Mouse (Mus musculus): ENCODE measurements around the gene Icmt. TPM values are rescaled to one million over a fixed set of nuclear protein-coding genes. Genes with fewer than 3 reads are reported as not detected.

Gene Icmt
- polyA plus RNA-seq, 1 experiment from 2014 or later: 23.4 TPM

DNA sequence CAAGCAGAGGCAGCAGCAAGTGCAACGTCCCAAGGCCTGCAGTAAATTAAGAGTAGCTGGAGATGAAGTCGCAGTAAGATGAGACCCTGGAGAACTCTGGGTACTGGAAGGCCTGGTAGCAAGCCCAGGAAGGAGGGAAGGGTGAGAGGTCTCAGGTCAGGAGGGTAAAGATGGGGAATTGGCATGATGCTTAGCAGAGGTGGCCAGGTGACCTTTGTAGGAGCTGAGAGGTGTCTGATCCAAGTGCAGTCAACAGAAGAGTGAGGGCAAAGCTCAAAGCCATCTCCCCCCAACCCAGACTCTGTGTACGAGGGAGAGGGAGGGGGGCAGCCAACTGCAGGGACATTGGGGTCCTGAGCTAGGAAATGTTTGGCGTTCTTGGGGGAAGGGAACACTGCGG is 24.4 kb downstream of the Icmt start:
- no peak for ATAC-seq (replicated peaks; ENCODE audit: insufficient number of reproducible peaks, low FRiP score, low TSS enrichment, low read depth)
- no peak overlapping the region for H3K4me3 ChIP-seq (ENCODE audit: low read depth, low read length)

DNA sequence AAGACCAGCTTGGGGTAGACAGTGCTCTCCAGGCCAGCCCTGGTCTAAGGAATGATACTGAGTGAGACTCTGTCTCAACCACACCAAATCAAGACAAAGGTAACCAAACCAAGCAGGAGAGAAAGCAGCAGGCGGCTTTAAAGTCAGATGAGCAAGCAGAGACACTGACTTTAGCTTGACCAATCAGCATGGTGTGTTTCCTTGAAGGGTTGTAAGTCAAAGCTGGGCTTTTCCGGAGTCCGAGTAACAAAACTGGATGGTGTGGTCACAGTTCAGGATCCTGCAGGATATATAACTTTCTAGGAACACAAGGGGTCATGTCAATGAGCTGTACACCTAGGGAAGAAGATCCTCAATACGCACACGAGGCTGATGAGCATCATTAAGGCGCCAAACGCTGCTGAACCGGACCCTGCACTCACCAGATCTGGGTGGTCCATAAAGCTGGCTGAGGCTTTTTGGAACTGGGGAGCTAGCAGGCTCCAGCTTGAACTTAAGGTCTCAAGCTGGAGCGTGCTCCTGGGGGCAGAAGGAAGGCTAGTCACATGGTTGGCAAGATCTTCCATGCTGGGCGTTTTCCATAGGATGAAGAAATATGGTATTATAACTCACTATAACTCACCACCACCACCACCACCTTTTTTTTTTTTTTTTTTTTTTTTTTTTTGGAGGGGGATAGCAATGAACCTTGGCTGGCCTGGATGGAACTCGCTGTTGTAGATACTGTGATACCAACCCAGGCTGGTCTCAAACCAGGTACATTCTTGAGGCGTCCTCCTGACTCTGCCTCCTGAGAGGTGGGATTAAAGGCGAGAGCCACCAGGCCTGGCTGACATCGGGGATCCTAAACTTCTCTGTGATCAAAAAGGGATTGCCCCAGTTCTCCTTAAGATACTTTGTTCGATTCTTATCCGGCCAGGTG is 27.9 kb downstream of the Icmt start:
- peak overlapping the region; percentile 47 for H3K9ac ChIP-seq (replicated peaks; ENCODE audit: low read length)
- no peak overlapping the region for H3K27ac ChIP-seq (replicated peaks; ENCODE audit: low read depth, low read length)
- no peaks in the 10 kb centered on the region for H3K9me3 ChIP-seq (replicated peaks; ENCODE audit: control insufficient read depth, low read length)
- 56% methylated on average over 16 of the region's 16 CpGs for WGBS
- H3K4me3 ChIP-seq (ENCODE audit: low read depth, low read length): peak overlapping the region; percentile 99
- H3K4me1 ChIP-seq (ENCODE audit: control insufficient read depth, insufficient read depth, low read length): 0 out of 2 replicates have a peak, but pooled peaks cover 3% of the 10 kb centered on the region
- H3K36me3 ChIP-seq (replicated peaks; ENCODE audit: control insufficient read depth, insufficient read depth, low read depth, low read length): peaks cover 4% of the 10 kb centered on the region
- H3K27me3 ChIP-seq (ENCODE audit: control insufficient read depth, insufficient read depth, low read length): no peaks in the 10 kb centered on the region
- ATAC-seq (replicated peaks; ENCODE audit: insufficient number of reproducible peaks, low FRiP score, low TSS enrichment, low read depth): peak; percentile 17; the same call in 1 of the 2 replicates
- H3K4me2 ChIP-seq (ENCODE audit: low read depth, low read length): no peak overlapping the region
- no peak for DNase-seq (ENCODE audit: low spot score)

More for the DNA sequence above, 24.4 kb downstream of the Icmt start:
- Histone ChIP-seq H3K9ac (replicated peaks; ENCODE audit: low read length) (no peak overlapping the region), H3K27ac (replicated peaks; ENCODE audit: low read depth, low read length) (no peak overlapping the region), H3K4me2 (ENCODE audit: low read depth, low read length) (no peak overlapping the region), H3K4me1 (ENCODE audit: control insufficient read depth, insufficient read depth, low read length) (no peaks in the 10 kb centered on the region), H3K9me3 (replicated peaks; ENCODE audit: control insufficient read depth, low read length) (no peaks in the 10 kb centered on the region), H3K36me3 (replicated peaks; ENCODE audit: control insufficient read depth, insufficient read depth, low read depth, low read length) (no peaks in the 10 kb centered on the region), H3K27me3 (ENCODE audit: control insufficient read depth, insufficient read depth, low read length) (peaks cover 16% of the 10 kb centered on the region)
- no peak for DNase-seq (ENCODE audit: low spot score)
- WGBS: 55% methylated on average over 5 of the region's 5 CpGs

DNA sequence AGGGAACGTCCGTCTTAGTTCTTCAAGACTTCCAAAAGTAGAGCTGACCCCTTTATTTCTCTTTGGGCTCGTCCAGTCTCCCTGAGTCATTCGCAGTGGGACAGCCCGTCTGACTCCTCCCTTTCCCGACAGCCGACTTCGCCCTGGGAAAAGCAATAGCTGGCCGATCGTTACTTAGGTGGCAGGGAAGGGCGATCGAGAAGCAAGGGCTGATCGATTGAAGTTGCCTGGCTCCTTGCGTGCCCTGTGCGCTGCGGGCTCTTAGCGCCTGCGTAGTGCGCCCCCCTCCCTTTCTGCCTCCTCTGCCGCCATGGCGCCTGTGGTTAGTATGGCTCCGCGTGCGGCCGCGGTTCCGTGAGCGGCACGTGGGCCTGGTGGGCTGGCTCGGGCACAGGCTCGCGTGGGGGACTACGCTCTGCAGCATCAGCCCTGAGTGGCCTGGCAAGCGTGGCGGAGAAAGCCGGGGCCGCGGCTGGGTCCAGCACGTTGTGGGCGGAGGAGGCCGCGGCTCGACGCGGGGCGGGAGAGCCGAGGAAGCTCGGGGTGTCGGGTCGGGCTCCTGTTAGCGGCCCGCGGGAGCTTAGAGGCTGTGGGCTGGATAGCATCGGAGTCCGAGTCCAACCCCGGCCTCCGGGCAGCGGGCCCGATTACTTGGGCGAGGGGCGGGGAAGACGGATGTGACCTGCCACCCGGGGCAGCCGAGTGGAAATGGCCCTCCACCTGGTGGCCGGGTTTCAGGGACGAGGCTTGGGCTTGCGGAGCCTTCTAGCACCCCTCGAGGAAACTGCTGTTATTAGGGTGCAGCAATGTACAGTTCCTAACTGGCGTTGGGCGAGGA is 28.8 kb downstream of the Icmt start, which contains the start of gene Rpl22:
Rpl22 (plus strand) TSS at position 169 of the 838 bp plus-strand sequence.
- Histone ChIP-seq H3K4me1 (ENCODE audit: control insufficient read depth, insufficient read depth, low read length) (0 out of 2 replicates have a peak, but pooled peaks cover 3% of the 10 kb centered on the region), H3K4me2 (ENCODE audit: low read depth, low read length) (peak within 1 kb of the TSS; percentile 65), H3K9me3 (replicated peaks; ENCODE audit: control insufficient read depth, low read length) (no peaks in the 10 kb centered on the region), H3K27me3 (ENCODE audit: control insufficient read depth, insufficient read depth, low read length) (no peaks in the 10 kb centered on the region), H3K27ac (replicated peaks; ENCODE audit: low read depth, low read length) (peak within 1 kb of the TSS; percentile 59; the same call in 1 of the 2 replicates), H3K9ac (replicated peaks; ENCODE audit: low read length) (peak within 1 kb of the TSS; percentile 97), H3K36me3 (replicated peaks; ENCODE audit: control insufficient read depth, insufficient read depth, low read depth, low read length) (peaks cover 11% of the 10 kb centered on the region), H3K4me3 (ENCODE audit: low read depth, low read length) (peak within 1 kb of the TSS; percentile 99)
- ATAC-seq (replicated peaks; ENCODE audit: insufficient number of reproducible peaks, low FRiP score, low TSS enrichment, low read depth) (peak; percentile 92), DNase-seq (ENCODE audit: low spot score) (peak; percentile 97)
- WGBS: under 1% methylated on average over 70 of the region's 70 CpGs

DNA sequence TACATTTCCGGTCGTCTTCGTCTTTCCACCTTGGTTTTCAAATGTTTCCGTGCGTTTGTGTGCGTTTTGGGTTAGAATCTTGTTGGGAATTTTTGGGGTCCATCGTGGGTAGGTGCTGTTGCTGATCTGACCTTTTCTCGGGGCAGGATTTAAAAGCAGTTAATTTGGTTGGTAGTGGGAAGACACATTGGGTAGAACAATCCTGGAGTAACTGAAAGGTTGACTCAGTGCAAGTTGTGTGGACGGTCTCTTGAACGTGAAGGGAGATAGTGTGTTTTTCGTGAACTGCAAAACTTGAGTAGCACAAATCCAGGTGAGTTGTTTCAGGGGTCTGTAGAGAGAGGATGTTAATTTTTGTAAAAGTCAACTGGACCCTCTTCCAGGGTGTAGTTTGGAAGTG is 29.5 kb downstream of the Icmt start:
- peak overlapping the region; percentile 97 for H3K9ac ChIP-seq (replicated peaks; ENCODE audit: low read length)
- no peaks in the 10 kb centered on the region for H3K9me3 ChIP-seq (replicated peaks; ENCODE audit: control insufficient read depth, low read length)
- H3K27ac ChIP-seq (replicated peaks; ENCODE audit: low read depth, low read length): no peak overlapping the region
- WGBS: under 1% methylated on average over 11 of the region's 11 CpGs
- no peaks in the 10 kb centered on the region for H3K27me3 ChIP-seq (ENCODE audit: control insufficient read depth, insufficient read depth, low read length)
- ATAC-seq (replicated peaks; ENCODE audit: insufficient number of reproducible peaks, low FRiP score, low TSS enrichment, low read depth) (no peak), DNase-seq (ENCODE audit: low spot score) (no peak)
- H3K4me2 ChIP-seq (ENCODE audit: low read depth, low read length): peak overlapping the region; percentile 65
- peak overlapping the region; percentile 99 for H3K4me3 ChIP-seq (ENCODE audit: low read depth, low read length)
- H3K4me1 ChIP-seq (ENCODE audit: control insufficient read depth, insufficient read depth, low read length): 0 out of 2 replicates have a peak, but pooled peaks cover 3% of the 10 kb centered on the region
- H3K36me3 ChIP-seq (replicated peaks; ENCODE audit: control insufficient read depth, insufficient read depth, low read depth, low read length): peaks cover 14% of the 10 kb centered on the region

DNA sequence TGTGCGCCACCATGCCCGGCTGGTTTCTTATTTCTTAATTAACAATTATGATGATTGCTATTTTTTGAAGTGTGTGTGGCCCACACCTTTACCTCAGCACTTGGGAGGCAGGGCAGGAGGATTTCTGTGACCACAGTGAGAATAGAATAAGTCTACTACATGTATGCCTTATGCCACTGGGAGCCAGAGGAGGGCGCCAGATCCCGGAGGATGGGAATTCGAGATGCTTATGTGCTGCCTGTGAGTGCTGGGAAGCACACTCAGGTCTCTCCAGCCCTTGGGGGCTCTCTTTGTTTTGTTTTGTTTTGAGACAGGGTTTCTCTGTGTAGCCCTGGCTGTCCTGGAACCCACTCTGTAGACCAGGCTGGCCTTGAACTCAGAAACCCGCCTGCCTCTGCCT is 31.7 kb downstream of the Icmt start:
- Histone ChIP-seq H3K9me3 (replicated peaks; ENCODE audit: control insufficient read depth, low read length) (no peaks in the 10 kb centered on the region), H3K4me3 (ENCODE audit: low read depth, low read length) (no peak overlapping the region), H3K27ac (replicated peaks; ENCODE audit: low read depth, low read length) (no peak overlapping the region), H3K27me3 (ENCODE audit: control insufficient read depth, insufficient read depth, low read length) (no peaks in the 10 kb centered on the region), H3K4me1 (ENCODE audit: control insufficient read depth, insufficient read depth, low read length) (0 out of 2 replicates have a peak, but pooled peaks cover 3% of the 10 kb centered on the region), H3K4me2 (ENCODE audit: low read depth, low read length) (no peak overlapping the region), H3K9ac (replicated peaks; ENCODE audit: low read length) (no peak overlapping the region), H3K36me3 (replicated peaks; ENCODE audit: control insufficient read depth, insufficient read depth, low read depth, low read length) (peaks cover 20% of the 10 kb centered on the region)
- ATAC-seq (replicated peaks; ENCODE audit: insufficient number of reproducible peaks, low FRiP score, low TSS enrichment, low read depth) (no peak), DNase-seq (ENCODE audit: low spot score) (peak; percentile 59)
- WGBS: 80% methylated on average over 6 of the region's 6 CpGs

DNA sequence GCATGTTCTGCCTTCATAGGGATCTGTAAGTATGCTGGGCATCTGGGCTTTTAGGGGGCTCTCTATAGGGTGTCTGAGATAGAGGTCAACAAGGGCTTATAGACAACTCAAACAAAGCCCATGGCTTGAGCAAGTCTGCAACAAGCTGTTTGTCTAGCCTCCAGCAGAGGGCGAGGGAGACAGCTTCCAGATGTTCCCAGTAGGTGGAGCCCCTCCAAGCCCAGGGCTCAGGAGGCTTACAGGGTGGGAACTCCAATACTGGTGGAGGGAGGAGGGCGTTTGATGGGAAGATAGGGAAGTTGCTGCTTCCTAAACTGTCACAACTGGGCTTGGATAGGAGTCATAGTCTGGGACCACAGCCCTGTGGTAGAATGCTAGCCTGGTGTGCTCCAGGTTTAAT is 35.9 kb downstream of the Icmt start:
- no peak overlapping the region for H3K9ac ChIP-seq (replicated peaks; ENCODE audit: low read length)
- H3K27me3 ChIP-seq (ENCODE audit: control insufficient read depth, insufficient read depth, low read length): peaks cover 9% of the 10 kb centered on the region
- ATAC-seq (replicated peaks; ENCODE audit: insufficient number of reproducible peaks, low FRiP score, low TSS enrichment, low read depth) (peak; percentile 32; the same call in 1 of the 2 replicates), DNase-seq (ENCODE audit: low spot score) (peak; percentile 83)
- H3K9me3 ChIP-seq (replicated peaks; ENCODE audit: control insufficient read depth, low read length): no peaks in the 10 kb centered on the region
- 41% methylated on average over 2 of the region's 2 CpGs for WGBS
- no peak overlapping the region for H3K4me3 ChIP-seq (ENCODE audit: low read depth, low read length)
- no peak overlapping the region for H3K4me2 ChIP-seq (ENCODE audit: low read depth, low read length)
- no peaks in the 10 kb centered on the region for H3K4me1 ChIP-seq (ENCODE audit: control insufficient read depth, insufficient read depth, low read length)
- peaks cover 28% of the 10 kb centered on the region for H3K36me3 ChIP-seq (replicated peaks; ENCODE audit: control insufficient read depth, insufficient read depth, low read depth, low read length)
- H3K27ac ChIP-seq (replicated peaks; ENCODE audit: low read depth, low read length): no peak overlapping the region

DNA sequence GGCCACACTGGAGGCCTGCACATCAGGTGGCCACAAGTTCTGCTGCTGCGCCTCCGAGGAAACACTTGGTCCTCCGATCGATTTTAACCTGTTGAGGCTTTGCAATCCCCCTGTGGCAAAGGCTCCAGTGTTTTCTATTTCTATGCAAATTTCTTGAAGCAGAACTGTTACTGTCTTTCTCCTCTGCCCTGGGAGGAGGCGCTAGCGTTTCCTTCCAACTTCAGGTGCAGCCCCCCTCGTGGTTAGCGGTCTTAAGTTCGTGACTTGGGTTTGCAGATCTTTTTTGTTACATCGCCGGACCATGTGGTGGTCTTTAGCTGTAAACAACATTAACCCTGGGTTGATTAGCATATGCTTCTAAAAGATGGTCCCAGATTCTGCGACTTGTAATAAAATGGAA is 36.6 kb downstream of the Icmt start:
- DNase-seq (ENCODE audit: low spot score) (no peak), ATAC-seq (replicated peaks; ENCODE audit: insufficient number of reproducible peaks, low FRiP score, low TSS enrichment, low read depth) (no peak)
- H3K9me3 ChIP-seq (replicated peaks; ENCODE audit: control insufficient read depth, low read length): no peaks in the 10 kb centered on the region
- no peak overlapping the region for H3K4me3 ChIP-seq (ENCODE audit: low read depth, low read length)
- no peak overlapping the region for H3K4me2 ChIP-seq (ENCODE audit: low read depth, low read length)
- H3K4me1 ChIP-seq (ENCODE audit: control insufficient read depth, insufficient read depth, low read length): no peaks in the 10 kb centered on the region
- peaks cover 14% of the 10 kb centered on the region for H3K27me3 ChIP-seq (ENCODE audit: control insufficient read depth, insufficient read depth, low read length)
- no peak overlapping the region for H3K27ac ChIP-seq (replicated peaks; ENCODE audit: low read depth, low read length)
- 95% methylated on average over 12 of the region's 12 CpGs for WGBS
- H3K9ac ChIP-seq (replicated peaks; ENCODE audit: low read length): no peak overlapping the region
- H3K36me3 ChIP-seq (replicated peaks; ENCODE audit: control insufficient read depth, insufficient read depth, low read depth, low read length): peaks cover 28% of the 10 kb centered on the region

All from embryonic facial prominence, embryonic 11.5 days (tissue).